Comparison of ENCODE assay signal across 8 mouse cellular contexts in genomic region chr5:139804107-139804551, GRCm38 (mm10). TPM values are rescaled to one million over a fixed set of nuclear protein-coding genes. Genes with fewer than 3 reads are reported as not detected.
DNase-seq lines count a peak whose midpoint lies in the region; ATAC-seq and TF ChIP-seq lines count a peak whose summit lies in the region.

No protein-coding gene starts in this region.

- H3K4me3 ChIP-seq in heart, embryonic 12.5 days = no peak overlapping the region
- H3K4me3 ChIP-seq in E14TG2a.4 (replicated peaks; ENCODE audit: low read length) = peak overlapping the region; percentile 35
- H3K4me3 ChIP-seq in erythroblast, embryonic 14.5 days (replicated peaks) = peak overlapping the region; percentile 60

- no peaks in the 10 kb centered on the region for H3K27me3 ChIP-seq in heart, embryonic 12.5 days (replicated peaks)
- H3K27me3 ChIP-seq in E14TG2a.4 (ENCODE audit: insufficient read depth, low read length) = peaks cover 23% of the 10 kb centered on the region
- H3K27me3 ChIP-seq in erythroblast, embryonic 14.5 days (ENCODE audit: control insufficient read depth) = peaks cover 6% of the 10 kb centered on the region; the same call in 1 of the 2 replicates

- under 1% methylated on average over 6 of the region's 6 CpGs for WGBS in heart, embryonic 12.5 days

- DNase-seq in heart, adult 11 months = no peak
- no peak for DNase-seq in adipocyte (ENCODE audit: low spot score)
- DNase-seq in natural killer cell, adult 2 months (ENCODE audit: low spot score in 2 of 2) = no peak
- DNase-seq in frontal cortex, postnatal 10 days (ENCODE audit: low spot score in 2 of 2) = no peak

- peaks cover 28% of the 10 kb centered on the region for H3K36me3 ChIP-seq in heart, embryonic 12.5 days
- peaks cover 26% of the 10 kb centered on the region for H3K36me3 ChIP-seq in E14TG2a.4 (ENCODE audit: insufficient read depth, low read length)
- H3K36me3 ChIP-seq in erythroblast, embryonic 14.5 days (ENCODE audit: control insufficient read depth) = peaks cover 99% of the 10 kb centered on the region

- peak overlapping the region; percentile 46 for H3K4me2 ChIP-seq in heart, embryonic 12.5 days

- TF ChIP-seq CTCF in E14TG2a.4 (conservative IDR thresholded peaks at IDR 0.05; ENCODE audit: low read length) = no peak

- peak; percentile 92 for ATAC-seq in heart, embryonic 12.5 days (ENCODE audit: insufficient number of reproducible peaks, low FRiP score)
- ATAC-seq in megakaryocyte, adult 5-6 weeks (ENCODE audit: poor library complexity, severe bottlenecking) = peak; percentile 67

- H3K9ac ChIP-seq in heart, embryonic 12.5 days = peak overlapping the region; percentile 26; the same call in 1 of the 2 replicates

- peak overlapping the region; percentile 88 for H3K27ac ChIP-seq in heart, embryonic 12.5 days (ENCODE audit: poor library complexity, severe bottlenecking)

- H3K9me3 ChIP-seq in heart, embryonic 12.5 days (replicated peaks) = no peaks in the 10 kb centered on the region
- H3K9me3 ChIP-seq in E14TG2a.4 (ENCODE audit: low read length) = no peaks in the 10 kb centered on the region
- H3K9me3 ChIP-seq in erythroblast, embryonic 14.5 days (ENCODE audit: control insufficient read depth, low read length) = peaks cover 29% of the 10 kb centered on the region

- H3K4me1 ChIP-seq in heart, embryonic 12.5 days (replicated peaks) = peaks cover 51% of the 10 kb centered on the region
- peaks cover 58% of the 10 kb centered on the region for H3K4me1 ChIP-seq in E14TG2a.4 (replicated peaks; ENCODE audit: low read depth, low read length)
- H3K4me1 ChIP-seq in erythroblast, embryonic 14.5 days (ENCODE audit: control insufficient read depth) = peaks cover 95% of the 10 kb centered on the region

RNA-seq across cellular contexts. Expression of gene Mafk, which starts 12.8 kb away (rescaled TPM):
- polyA plus RNA-seq in heart, embryonic 12.5 days (2016; fragmentation: Nextera tagmentation; extraction: Ambion mirVana) = 24.4 and 25.2 TPM in 2 replicates
- 20.0 and 22.5 TPM in 2 replicates for polyA plus RNA-seq in erythroblast, embryonic 14.5 days (2012)
- 9.7 and 10.1 TPM in 2 replicates for total RNA-seq in megakaryocyte, adult 5-6 weeks (2015)
- total RNA-seq in megakaryocyte, adult 5-6 weeks (2017) = 18.2 and 20.9 TPM in 2 replicates

RNA-seq across cellular contexts. Expression of gene Tmem184a, which starts 15.6 kb away (rescaled TPM):
- 0.41 and 0.42 TPM in 2 replicates for polyA plus RNA-seq in heart, embryonic 12.5 days (2016; fragmentation: Nextera tagmentation; extraction: Ambion mirVana)
- 36.6 and 77.7 TPM in 2 replicates for polyA plus RNA-seq in erythroblast, embryonic 14.5 days (2012)
- total RNA-seq in megakaryocyte, adult 5-6 weeks (2015) = not detected in 2 replicates
- not detected in 2 replicates for total RNA-seq in megakaryocyte, adult 5-6 weeks (2017)

RNA-seq across cellular contexts. Expression of gene Gm26938, which starts 22.1 kb away (rescaled TPM):
- polyA plus RNA-seq in heart, embryonic 12.5 days (2016; fragmentation: Nextera tagmentation; extraction: Ambion mirVana) = not detected in 2 replicates
- polyA plus RNA-seq in erythroblast, embryonic 14.5 days (2012) = not detected in 2 replicates
- not detected in 2 replicates for total RNA-seq in megakaryocyte, adult 5-6 weeks (2015)
- 0.18 TPM in 1 of 2 replicates, not detected in the other for total RNA-seq in megakaryocyte, adult 5-6 weeks (2017)

RNA-seq across cellular contexts. Expression of gene Psmg3, which starts 22.6 kb away (rescaled TPM):
- 39.1 and 42.3 TPM in 2 replicates for polyA plus RNA-seq in heart, embryonic 12.5 days (2016; fragmentation: Nextera tagmentation; extraction: Ambion mirVana)
- 2.7 TPM in 2 replicates for polyA plus RNA-seq in erythroblast, embryonic 14.5 days (2012)
- 17.6 and 18.3 TPM in 2 replicates for total RNA-seq in megakaryocyte, adult 5-6 weeks (2015)
- total RNA-seq in megakaryocyte, adult 5-6 weeks (2017) = 15.2 and 15.6 TPM in 2 replicates

RNA-seq across cellular contexts. Expression of gene Ints1, which starts 28.7 kb away (rescaled TPM):
- 24.2 and 32.7 TPM in 2 replicates for polyA plus RNA-seq in heart, embryonic 12.5 days (2016; fragmentation: Nextera tagmentation; extraction: Ambion mirVana)
- polyA plus RNA-seq in erythroblast, embryonic 14.5 days (2012) = 12.9 and 18.1 TPM in 2 replicates
- 25.5 and 41.7 TPM in 2 replicates for total RNA-seq in megakaryocyte, adult 5-6 weeks (2015)
- total RNA-seq in megakaryocyte, adult 5-6 weeks (2017) = 15.9 and 31.2 TPM in 2 replicates

Comparison
In these comparisons a context has a peak if more than half of its experiments do, and no peak if none do; other contexts are left out.
1. RNA of gene Tmem184a, which starts 15.6 kb away (polyA plus RNA-seq): 36.6 to 77.7 TPM in erythroblast, embryonic 14.5 days; 0.41 to 0.42 TPM in heart, embryonic 12.5 days; every median in the first group is over 10 times any median in the second.